Mouse (Mus musculus): ENCODE results near the gene Tmem14a. TPM values are rescaled to one million over a fixed set of nuclear protein-coding genes. Genes with fewer than 3 reads are reported as not detected.
"Not testable (repeated sequence)": the region's sequence is repeated elsewhere in the genome, so short reads cannot be mapped to it uniquely, and the experiment has no call there.

Gene Tmem14a
- polyA plus RNA-seq, 1 experiment from 2014 or later = 11.8 TPM

DNA sequence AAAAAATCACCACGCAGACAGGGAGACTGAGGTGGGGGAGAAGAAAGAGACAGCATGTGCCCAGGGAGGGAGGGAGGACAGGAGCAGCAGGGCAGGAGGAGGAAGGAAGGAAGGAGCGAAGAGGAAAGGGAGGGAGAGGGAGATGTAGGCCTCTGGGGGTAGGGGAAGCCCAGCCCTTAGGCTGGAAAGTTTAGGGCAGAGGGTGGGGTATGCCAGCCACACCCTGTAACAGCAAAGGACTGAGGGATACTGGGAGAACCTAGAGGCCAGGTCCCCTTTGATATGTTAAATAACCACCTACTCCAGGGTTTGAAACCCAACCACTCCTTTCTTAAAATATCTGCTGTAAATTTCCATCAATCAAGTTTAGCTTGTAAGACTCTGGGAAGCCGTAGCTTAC is 38.0 kb downstream of the Tmem14a start:
- Histone ChIP-seq H3K4me2 (ENCODE audit: low read depth, low read length) (no peak overlapping the region), H3K9me3 (replicated peaks; ENCODE audit: control insufficient read depth, low read length) (no peaks in the 10 kb centered on the region), H3K27me3 (ENCODE audit: control insufficient read depth, insufficient read depth, low read length) (no peaks in the 10 kb centered on the region), H3K36me3 (replicated peaks; ENCODE audit: control insufficient read depth, insufficient read depth, low read depth, low read length) (no peaks in the 10 kb centered on the region), H3K4me1 (ENCODE audit: control insufficient read depth, insufficient read depth, low read length) (no peaks in the 10 kb centered on the region), H3K27ac (replicated peaks; ENCODE audit: low read depth, low read length) (no peak overlapping the region), H3K9ac (replicated peaks; ENCODE audit: low read length) (no peak overlapping the region), H3K4me3 (ENCODE audit: low read depth, low read length) (no peak overlapping the region)
- 51% methylated on average over 3 of the region's 3 CpGs for WGBS
- DNase-seq (ENCODE audit: low spot score) (no peak), ATAC-seq (replicated peaks; ENCODE audit: insufficient number of reproducible peaks, low FRiP score, low TSS enrichment, low read depth) (no peak)

GRCm38 (mm10) chr1:21256871-21257270 is 38.5 kb downstream of the Tmem14a start:
- Histone ChIP-seq H3K4me1 (ENCODE audit: control insufficient read depth, insufficient read depth, low read length) (no peaks in the 10 kb centered on the region), H3K36me3 (replicated peaks; ENCODE audit: control insufficient read depth, insufficient read depth, low read depth, low read length) (no peaks in the 10 kb centered on the region), H3K9me3 (replicated peaks; ENCODE audit: control insufficient read depth, low read length) (no peaks in the 10 kb centered on the region), H3K27ac (replicated peaks; ENCODE audit: low read depth, low read length) (no peak overlapping the region), H3K4me2 (ENCODE audit: low read depth, low read length) (no peak overlapping the region), H3K9ac (replicated peaks; ENCODE audit: low read length) (no peak overlapping the region), H3K4me3 (ENCODE audit: low read depth, low read length) (no peak overlapping the region), H3K27me3 (ENCODE audit: control insufficient read depth, insufficient read depth, low read length) (no peaks in the 10 kb centered on the region)
- ATAC-seq (replicated peaks; ENCODE audit: insufficient number of reproducible peaks, low FRiP score, low TSS enrichment, low read depth) (no peak), DNase-seq (ENCODE audit: low spot score) (no peak)
- 78% methylated on average over 5 of the region's 5 CpGs for WGBS

GRCm38 (mm10) chr1:21259981-21260380 is 41.6 kb downstream of the Tmem14a start:
- H3K27ac ChIP-seq (replicated peaks; ENCODE audit: low read depth, low read length); H3K4me2 ChIP-seq (ENCODE audit: low read depth, low read length); H3K36me3 ChIP-seq (replicated peaks; ENCODE audit: control insufficient read depth, insufficient read depth, low read depth, low read length); H3K27me3 ChIP-seq (ENCODE audit: control insufficient read depth, insufficient read depth, low read length); H3K4me3 ChIP-seq (ENCODE audit: low read depth, low read length); DNase-seq (ENCODE audit: low spot score); H3K4me1 ChIP-seq (ENCODE audit: control insufficient read depth, insufficient read depth, low read length); H3K9ac ChIP-seq (replicated peaks; ENCODE audit: low read length); H3K9me3 ChIP-seq (replicated peaks; ENCODE audit: control insufficient read depth, low read length); ATAC-seq (replicated peaks; ENCODE audit: insufficient number of reproducible peaks, low FRiP score, low TSS enrichment, low read depth): not testable (repeated sequence)
- WGBS = 81% methylated on average over 8 of the region's 8 CpGs

DNA sequence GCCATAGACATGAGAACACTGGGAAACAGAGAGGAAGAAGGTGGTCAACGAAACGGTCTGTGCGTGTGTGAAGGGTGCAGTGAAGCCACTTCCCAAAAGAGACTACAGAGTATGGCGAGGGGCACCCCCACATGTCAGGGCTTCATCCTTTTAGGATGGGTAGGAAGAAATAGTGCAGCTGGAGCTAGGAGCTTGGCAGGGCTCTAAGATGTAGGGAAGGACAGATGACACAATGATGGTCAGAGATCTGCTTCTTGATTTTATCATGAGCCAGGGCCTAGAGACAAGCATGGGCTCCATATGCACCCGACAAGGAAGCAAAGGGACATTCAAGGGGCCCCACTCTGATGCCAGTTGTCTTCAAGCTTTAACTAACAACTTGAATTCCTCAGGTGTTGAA is 44.0 kb downstream of the Tmem14a start:
- ATAC-seq (replicated peaks; ENCODE audit: insufficient number of reproducible peaks, low FRiP score, low TSS enrichment, low read depth) (no peak), DNase-seq (ENCODE audit: low spot score) (no peak)
- H3K36me3 ChIP-seq (replicated peaks; ENCODE audit: control insufficient read depth, insufficient read depth, low read depth, low read length) = no peaks in the 10 kb centered on the region
- H3K27ac ChIP-seq (replicated peaks; ENCODE audit: low read depth, low read length) = no peak overlapping the region
- H3K9me3 ChIP-seq (replicated peaks; ENCODE audit: control insufficient read depth, low read length) = no peaks in the 10 kb centered on the region
- WGBS = 89% methylated on average over 5 of the region's 5 CpGs
- no peak overlapping the region for H3K9ac ChIP-seq (replicated peaks; ENCODE audit: low read length)
- no peak overlapping the region for H3K4me2 ChIP-seq (ENCODE audit: low read depth, low read length)
- H3K27me3 ChIP-seq (ENCODE audit: control insufficient read depth, insufficient read depth, low read length) = no peaks in the 10 kb centered on the region
- H3K4me3 ChIP-seq (ENCODE audit: low read depth, low read length) = no peak overlapping the region
- no peaks in the 10 kb centered on the region for H3K4me1 ChIP-seq (ENCODE audit: control insufficient read depth, insufficient read depth, low read length)

GRCm38 (mm10) chr1:21263986-21264385 is 45.6 kb downstream of the Tmem14a start:
- ATAC-seq (replicated peaks; ENCODE audit: insufficient number of reproducible peaks, low FRiP score, low TSS enrichment, low read depth) (no peak), DNase-seq (ENCODE audit: low spot score) (no peak)
- Histone ChIP-seq H3K4me2 (ENCODE audit: low read depth, low read length) (no peak overlapping the region), H3K4me1 (ENCODE audit: control insufficient read depth, insufficient read depth, low read length) (no peaks in the 10 kb centered on the region), H3K27me3 (ENCODE audit: control insufficient read depth, insufficient read depth, low read length) (no peaks in the 10 kb centered on the region), H3K9me3 (replicated peaks; ENCODE audit: control insufficient read depth, low read length) (no peaks in the 10 kb centered on the region), H3K36me3 (replicated peaks; ENCODE audit: control insufficient read depth, insufficient read depth, low read depth, low read length) (no peaks in the 10 kb centered on the region), H3K4me3 (ENCODE audit: low read depth, low read length) (no peak overlapping the region), H3K27ac (replicated peaks; ENCODE audit: low read depth, low read length) (no peak overlapping the region), H3K9ac (replicated peaks; ENCODE audit: low read length) (no peak overlapping the region)
- whole genome bisulfite sequencing = 87% methylated on average over 4 of the region's 4 CpGs

GRCm38 (mm10) chr1:21264747-21265146 is 46.4 kb downstream of the Tmem14a start:
- Histone ChIP-seq H3K9ac (replicated peaks; ENCODE audit: low read length) (no peak overlapping the region), H3K4me2 (ENCODE audit: low read depth, low read length) (no peak overlapping the region), H3K27ac (replicated peaks; ENCODE audit: low read depth, low read length) (no peak overlapping the region), H3K36me3 (replicated peaks; ENCODE audit: control insufficient read depth, insufficient read depth, low read depth, low read length) (no peaks in the 10 kb centered on the region), H3K4me1 (ENCODE audit: control insufficient read depth, insufficient read depth, low read length) (no peaks in the 10 kb centered on the region), H3K9me3 (replicated peaks; ENCODE audit: control insufficient read depth, low read length) (no peaks in the 10 kb centered on the region), H3K4me3 (ENCODE audit: low read depth, low read length) (no peak overlapping the region), H3K27me3 (ENCODE audit: control insufficient read depth, insufficient read depth, low read length) (no peaks in the 10 kb centered on the region)
- ATAC-seq (replicated peaks; ENCODE audit: insufficient number of reproducible peaks, low FRiP score, low TSS enrichment, low read depth) (no peak), DNase-seq (ENCODE audit: low spot score) (no peak)
- 78% methylated on average over 8 of the region's 8 CpGs for WGBS

- H3K4me3 ChIP-seq (ENCODE audit: low read depth, low read length) = no peak overlapping the region
- H3K9me3 ChIP-seq (replicated peaks; ENCODE audit: control insufficient read depth, low read length) = no peaks in the 10 kb centered on the region
- no peak for ATAC-seq (replicated peaks; ENCODE audit: insufficient number of reproducible peaks, low FRiP score, low TSS enrichment, low read depth)
- no peaks in the 10 kb centered on the region for H3K36me3 ChIP-seq (replicated peaks; ENCODE audit: control insufficient read depth, insufficient read depth, low read depth, low read length)
- no peak overlapping the region for H3K4me2 ChIP-seq (ENCODE audit: low read depth, low read length)
- WGBS = 77% methylated on average over 1 of the region's 1 CpGs
- H3K9ac ChIP-seq (replicated peaks; ENCODE audit: low read length) = no peak overlapping the region
- no peaks in the 10 kb centered on the region for H3K27me3 ChIP-seq (ENCODE audit: control insufficient read depth, insufficient read depth, low read length)
- H3K27ac ChIP-seq (replicated peaks; ENCODE audit: low read depth, low read length) = no peak overlapping the region
- no peak for DNase-seq (ENCODE audit: low spot score)
- H3K4me1 ChIP-seq (ENCODE audit: control insufficient read depth, insufficient read depth, low read length) = no peaks in the 10 kb centered on the region
These were observed 48.4 kb downstream of the Tmem14a start for GRCm38 (mm10) chr1:21266766-21267165.

DNA sequence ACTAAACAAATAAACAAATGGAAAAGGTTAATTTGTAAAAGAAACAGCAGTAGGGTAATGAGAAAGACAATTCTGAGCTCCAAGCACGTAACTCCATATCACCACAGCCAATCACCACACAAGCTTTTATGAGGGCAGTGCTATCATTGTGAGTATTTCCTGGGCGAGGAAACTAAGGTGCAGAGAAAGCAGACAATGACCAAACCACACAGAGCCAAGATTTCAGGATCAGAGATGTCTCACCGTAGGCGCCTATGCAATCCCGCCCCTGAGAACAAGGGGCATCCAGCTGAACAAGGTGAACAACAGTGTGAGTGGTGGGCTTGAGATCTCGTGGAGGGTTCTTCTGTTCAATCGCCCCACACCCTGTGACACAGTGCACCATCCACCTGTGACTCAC is 49.1 kb downstream of the Tmem14a start:
- not testable (repeated sequence) for H3K27ac ChIP-seq (replicated peaks; ENCODE audit: low read depth, low read length); H3K4me2 ChIP-seq (ENCODE audit: low read depth, low read length); H3K27me3 ChIP-seq (ENCODE audit: control insufficient read depth, insufficient read depth, low read length); H3K4me1 ChIP-seq (ENCODE audit: control insufficient read depth, insufficient read depth, low read length); H3K4me3 ChIP-seq (ENCODE audit: low read depth, low read length); ATAC-seq (replicated peaks; ENCODE audit: insufficient number of reproducible peaks, low FRiP score, low TSS enrichment, low read depth); DNase-seq (ENCODE audit: low spot score); H3K36me3 ChIP-seq (replicated peaks; ENCODE audit: control insufficient read depth, insufficient read depth, low read depth, low read length); H3K9ac ChIP-seq (replicated peaks; ENCODE audit: low read length); H3K9me3 ChIP-seq (replicated peaks; ENCODE audit: control insufficient read depth, low read length)
- WGBS = 90% methylated on average over 6 of the region's 7 CpGs
